Mouse (Mus musculus) activated CD4-positive, CD25-positive, alpha-beta regulatory T cell, adult 9 weeks (primary cell): Measurements from ENCODE around the gene Wars2. TPM values are rescaled to one million over a fixed set of nuclear protein-coding genes. Genes with fewer than 3 reads are reported as not detected.

ENCODE experiments used
- polyA plus RNA-seq: library from polyadenylated mRNA; unstranded; fragments of 100-300 nt; shearing (Covaris generic); gene quantifications from one replicate; pipeline ENCODE4 v1.2.1, GENCODE M21; 2017

The Wars2 gene
- 6.7 TPM for polyA plus RNA-seq

GRCm38 (mm10) chr3:99140940-99141854, at the start of gene Wars2:
Gene Wars2, plus strand, starts transcription at chr3:99141068.

GRCm38 (mm10) chr3:99240213-99240720, 99.4 kb downstream of the Wars2 start, which contains the start of gene Tbx15:
Gene Tbx15, plus strand, starts transcription at chr3:99240381.

Other genes with a start within 250 kb of the Wars2 start
- gene Hao2, start 247.8 kb upstream of the Wars2 start, polyA plus RNA-seq = not detected
- not detected for gene Tbx15, start 99.3 kb downstream of the Wars2 start, polyA plus RNA-seq